Mouse (Mus musculus): ENCODE results near the gene Bend6. TPM values are rescaled to one million over a fixed set of nuclear protein-coding genes. Genes with fewer than 3 reads are reported as not detected.

Bend6 gene
- total RNA-seq, 2 experiments from 2014 or later = 1.5 TPM

GRCm38 (mm10) chr1:33803323-33803722, 104.3 kb downstream of the Bend6 start:
- DNase-seq = no peak

Other genes starting within 250 kb of the Bend6 start
- gene Prim2, start 238.0 kb downstream of the Bend6 start, total RNA-seq (2021) = 10 to 100 TPM in 1 of 2 experiments, 1 to 10 TPM in 1; 8.6 to 10.9 TPM
- 10 to 100 TPM; 11.6 to 14.6 TPM for gene Rab23, start 187.9 kb downstream of the Bend6 start, total RNA-seq (2021)
- gene Bag2, start 150.0 kb downstream of the Bend6 start, total RNA-seq (2021) = 10 to 100 TPM; 15.7 to 19.8 TPM
- 10 to 100 TPM; 28.4 to 36.2 TPM for gene Zfp451, start 93.2 kb downstream of the Bend6 start, total RNA-seq (2021)
- 100 to 1,000 TPM in 1 of 2 experiments, 10 to 100 TPM in 1; 95.3 to 136 TPM for gene Dst, start 409 bp upstream of the Bend6 start, total RNA-seq (2021)